Mouse (Mus musculus) right cerebral cortex, adult 18-20 months (tissue): ENCODE results near the gene Scnn1a.
A peak's percentile ranks its signal among the peaks of the same experiment; 100 is the strongest.

Source experiments
- DNase-seq: peaks from one replicate; pipeline ENCODE4 v3.0.0; 2022; ENCODE audit warnings: mixed read lengths

Gene Scnn1a

GRCm38 (mm10) chr6:125309406-125309805 lies 11.1 kb upstream of the Scnn1a start:
- no peak for DNase-seq

- DNase-seq: no peak
These were observed 8.3 kb upstream of the Scnn1a start for GRCm38 (mm10) chr6:125312171-125312570.

GRCm38 (mm10) chr6:125312581-125313355 lies 7.7 kb upstream of the Scnn1a start:
- DNase-seq: no peak

GRCm38 (mm10) chr6:125313546-125314230 lies 6.8 kb upstream of the Scnn1a start, which contains the start of gene Ltbr:
Gene Ltbr, minus strand, starts transcription at chr6:125313885.
- peak; percentile 34 for DNase-seq

GRCm38 (mm10) chr6:125314231-125314563 lies 6.3 kb upstream of the Scnn1a start:
- DNase-seq: no peak

GRCm38 (mm10) chr6:125314746-125315145 lies 5.7 kb upstream of the Scnn1a start:
- DNase-seq: no peak

GRCm38 (mm10) chr6:125317077-125317476 lies 3.4 kb upstream of the Scnn1a start:
- DNase-seq: no peak

- no peak for DNase-seq
These were observed 1.2 kb upstream of the Scnn1a start for GRCm38 (mm10) chr6:125318981-125319918.

GRCm38 (mm10) chr6:125319919-125320296 lies 551 bp upstream of the Scnn1a start:
- no peak for DNase-seq

GRCm38 (mm10) chr6:125321114-125321855 lies 826 bp downstream of the Scnn1a start:
- no peak for DNase-seq

GRCm38 (mm10) chr6:125322794-125323193 lies 2.3 kb downstream of the Scnn1a start:
- DNase-seq: peak; percentile 16

- no peak for DNase-seq
These were observed 3.1 kb downstream of the Scnn1a start for GRCm38 (mm10) chr6:125323547-125323946.

- no peak for DNase-seq
These were observed 4.9 kb downstream of the Scnn1a start for GRCm38 (mm10) chr6:125325337-125325736.

GRCm38 (mm10) chr6:125328243-125328642 lies 7.8 kb downstream of the Scnn1a start:
- no peak for DNase-seq

GRCm38 (mm10) chr6:125330626-125331326 lies 10.3 kb downstream of the Scnn1a start:
- peak; percentile 75 for DNase-seq

GRCm38 (mm10) chr6:125333112-125333899 lies 12.8 kb downstream of the Scnn1a start:
- no peak for DNase-seq

GRCm38 (mm10) chr6:125334356-125334755 lies 13.9 kb downstream of the Scnn1a start:
- DNase-seq: no peak

- no peak for DNase-seq
These were observed 18.6 kb downstream of the Scnn1a start for GRCm38 (mm10) chr6:125338791-125339660.

- DNase-seq: no peak
These were observed 19.8 kb downstream of the Scnn1a start for GRCm38 (mm10) chr6:125340244-125340643.

GRCm38 (mm10) chr6:125342198-125342597 lies 21.7 kb downstream of the Scnn1a start:
- no peak for DNase-seq
